Mouse (Mus musculus) heart, postnatal 0 days (tissue): ENCODE results near the gene Epha3.

Experiments used
- CTCF ChIP-seq: IDR thresholded peaks from 2 replicates; pipeline ENCODE4 v1.5.1; 2016; ENCODE audit warnings: antibody characterized with exemption, control low read depth, low read depth
- EP300 ChIP-seq: IDR thresholded peaks from 2 replicates; pipeline ENCODE4 v1.6.1; 2016; ENCODE audit warnings: antibody characterized with exemption, low read depth

DNA sequence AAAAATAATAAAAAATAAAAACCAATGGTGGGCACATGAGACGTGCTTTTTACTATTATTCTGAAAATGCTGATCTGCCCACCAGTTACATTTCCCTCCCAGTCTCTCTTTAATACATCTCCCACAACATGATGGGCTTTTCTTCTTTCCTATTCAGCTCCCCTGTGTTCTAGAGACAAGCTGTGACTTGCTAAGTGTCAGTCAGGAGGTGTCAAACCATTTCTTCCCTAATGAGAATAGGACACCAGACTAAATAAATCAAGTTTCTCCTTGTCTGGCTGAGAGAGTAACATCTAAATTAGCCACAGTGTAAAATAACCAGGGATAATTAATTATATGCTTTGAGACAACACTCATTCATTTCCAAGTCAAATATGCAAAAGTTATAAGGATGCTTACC, 144.7 kb downstream of the Epha3 start:
- TF ChIP-seq CTCF (no peak), EP300 (no peak)
